Mouse (Mus musculus): ENCODE measurements around the gene Ccer1. TPM values are rescaled to one million over a fixed set of nuclear protein-coding genes. Genes with fewer than 3 reads are reported as not detected.

The Ccer1 gene
- polyA plus RNA-seq, 1 experiment: not detected

- no peak for TF ChIP-seq MYOG (IDR thresholded peaks at IDR 0.05; ENCODE audit: control insufficient read depth, extremely low read depth, insufficient read length)
- TF ChIP-seq FOSL1 (IDR thresholded peaks at IDR 0.05; ENCODE audit: insufficient read depth, low read length, poor library complexity, severe bottlenecking): no peak
- no peak for TF ChIP-seq USF1 (IDR thresholded peaks at IDR 0.05; ENCODE audit: low read depth)
- no peak for TF ChIP-seq MAX (IDR thresholded peaks at IDR 0.05)
- no peak for TF ChIP-seq CTCF (IDR thresholded peaks at IDR 0.05; ENCODE audit: control insufficient read depth, insufficient read depth, insufficient read length)
- no peak for TF ChIP-seq MYOD1 (IDR thresholded peaks at IDR 0.05; ENCODE audit: control insufficient read depth, insufficient read length, low read depth)
- no peak for TF ChIP-seq CEBPB (IDR thresholded peaks at IDR 0.05; ENCODE audit: low read depth)
- H3K79me2 ChIP-seq (ENCODE audit: control insufficient read depth, insufficient read depth): no peaks in the 10 kb centered on the region
- H3ac ChIP-seq (ENCODE audit: control insufficient read depth, insufficient read length, low read depth): no peak overlapping the region
- H3K36me3 ChIP-seq (ENCODE audit: control insufficient read depth, insufficient read depth): no peaks in the 10 kb centered on the region
- no peaks in the 10 kb centered on the region for H3K27me3 ChIP-seq (ENCODE audit: control insufficient read depth, insufficient read depth, insufficient read length)
- H3K4me3 ChIP-seq (ENCODE audit: insufficient read depth, poor library complexity, severe bottlenecking): no peak overlapping the region
- H3K79me3 ChIP-seq (ENCODE audit: low read depth): no peaks in the 10 kb centered on the region
Measured at GRCm38 (mm10) chr10:97702321-97702720, 9.5 kb downstream of the Ccer1 start.

GRCm38 (mm10) chr10:97704562-97704961 is 11.7 kb downstream of the Ccer1 start:
- Histone ChIP-seq H3K36me3 (ENCODE audit: control insufficient read depth, insufficient read depth) (no peaks in the 10 kb centered on the region), H3ac (ENCODE audit: control insufficient read depth, insufficient read length, low read depth) (no peak overlapping the region), H3K27me3 (ENCODE audit: control insufficient read depth, insufficient read depth, insufficient read length) (no peaks in the 10 kb centered on the region), H3K79me2 (ENCODE audit: control insufficient read depth, insufficient read depth) (no peaks in the 10 kb centered on the region), H3K4me3 (ENCODE audit: insufficient read depth, poor library complexity, severe bottlenecking) (no peak overlapping the region), H3K79me3 (ENCODE audit: low read depth) (no peaks in the 10 kb centered on the region)
- no peak for TF ChIP-seq FOSL1 (IDR thresholded peaks at IDR 0.05; ENCODE audit: insufficient read depth, low read length, poor library complexity, severe bottlenecking)
- no peak for TF ChIP-seq MYOG (IDR thresholded peaks at IDR 0.05; ENCODE audit: control insufficient read depth, extremely low read depth, insufficient read length)
- TF ChIP-seq USF1 (IDR thresholded peaks at IDR 0.05; ENCODE audit: low read depth): no peak
- peak; percentile 6 for TF ChIP-seq CTCF (IDR thresholded peaks at IDR 0.05; ENCODE audit: control insufficient read depth, insufficient read depth, insufficient read length)

GRCm38 (mm10) chr10:97712687-97713086 is 19.8 kb downstream of the Ccer1 start:
- H3K79me2 ChIP-seq (ENCODE audit: control insufficient read depth, insufficient read depth): no peaks in the 10 kb centered on the region
- H3K27me3 ChIP-seq (ENCODE audit: control insufficient read depth, insufficient read depth, insufficient read length): no peaks in the 10 kb centered on the region
- H3K36me3 ChIP-seq (ENCODE audit: control insufficient read depth, insufficient read depth): no peaks in the 10 kb centered on the region
- H3K79me3 ChIP-seq (ENCODE audit: low read depth): no peaks in the 10 kb centered on the region
- TF ChIP-seq MYOD1 (IDR thresholded peaks at IDR 0.05; ENCODE audit: control insufficient read depth, insufficient read length, low read depth) (no peak), MYOG (IDR thresholded peaks at IDR 0.05; ENCODE audit: control insufficient read depth, extremely low read depth, insufficient read length) (no peak), USF1 (IDR thresholded peaks at IDR 0.05; ENCODE audit: low read depth) (no peak), MAX (IDR thresholded peaks at IDR 0.05) (no peak), CTCF (IDR thresholded peaks at IDR 0.05; ENCODE audit: control insufficient read depth, insufficient read depth, insufficient read length) (peak; percentile 56), FOSL1 (IDR thresholded peaks at IDR 0.05; ENCODE audit: insufficient read depth, low read length, poor library complexity, severe bottlenecking) (no peak), CEBPB (IDR thresholded peaks at IDR 0.05; ENCODE audit: low read depth) (no peak)
- no peak overlapping the region for H3ac ChIP-seq (ENCODE audit: control insufficient read depth, insufficient read length, low read depth)
- H3K4me3 ChIP-seq (ENCODE audit: insufficient read depth, poor library complexity, severe bottlenecking): no peak overlapping the region

- no peaks in the 10 kb centered on the region for H3K27me3 ChIP-seq (ENCODE audit: control insufficient read depth, insufficient read depth, insufficient read length)
- H3K79me2 ChIP-seq (ENCODE audit: control insufficient read depth, insufficient read depth): no peaks in the 10 kb centered on the region
- no peak overlapping the region for H3K4me3 ChIP-seq (ENCODE audit: insufficient read depth, poor library complexity, severe bottlenecking)
- H3K36me3 ChIP-seq (ENCODE audit: control insufficient read depth, insufficient read depth): no peaks in the 10 kb centered on the region
- no peaks in the 10 kb centered on the region for H3K79me3 ChIP-seq (ENCODE audit: low read depth)
- no peak overlapping the region for H3ac ChIP-seq (ENCODE audit: control insufficient read depth, insufficient read length, low read depth)
- TF ChIP-seq FOSL1 (IDR thresholded peaks at IDR 0.05; ENCODE audit: insufficient read depth, low read length, poor library complexity, severe bottlenecking): no peak
- no peak for TF ChIP-seq MAX (IDR thresholded peaks at IDR 0.05)
- no peak for TF ChIP-seq USF1 (IDR thresholded peaks at IDR 0.05; ENCODE audit: low read depth)
- no peak for TF ChIP-seq MYOD1 (IDR thresholded peaks at IDR 0.05; ENCODE audit: control insufficient read depth, insufficient read length, low read depth)
- TF ChIP-seq CEBPB (IDR thresholded peaks at IDR 0.05; ENCODE audit: low read depth): no peak
- no peak for TF ChIP-seq CTCF (IDR thresholded peaks at IDR 0.05; ENCODE audit: control insufficient read depth, insufficient read depth, insufficient read length)
- TF ChIP-seq MYOG (IDR thresholded peaks at IDR 0.05; ENCODE audit: control insufficient read depth, extremely low read depth, insufficient read length): no peak
Measured at GRCm38 (mm10) chr10:97714584-97714983, 21.7 kb downstream of the Ccer1 start.

GRCm38 (mm10) chr10:97715289-97715906 is 22.5 kb downstream of the Ccer1 start:
- no peaks in the 10 kb centered on the region for H3K36me3 ChIP-seq (ENCODE audit: control insufficient read depth, insufficient read depth)
- no peaks in the 10 kb centered on the region for H3K27me3 ChIP-seq (ENCODE audit: control insufficient read depth, insufficient read depth, insufficient read length)
- no peak overlapping the region for H3ac ChIP-seq (ENCODE audit: control insufficient read depth, insufficient read length, low read depth)
- no peaks in the 10 kb centered on the region for H3K79me2 ChIP-seq (ENCODE audit: control insufficient read depth, insufficient read depth)
- TF ChIP-seq MAX (IDR thresholded peaks at IDR 0.05) (no peak), CEBPB (IDR thresholded peaks at IDR 0.05; ENCODE audit: low read depth) (no peak), FOSL1 (IDR thresholded peaks at IDR 0.05; ENCODE audit: insufficient read depth, low read length, poor library complexity, severe bottlenecking) (no peak), CTCF (IDR thresholded peaks at IDR 0.05; ENCODE audit: control insufficient read depth, insufficient read depth, insufficient read length) (no peak), MYOD1 (IDR thresholded peaks at IDR 0.05; ENCODE audit: control insufficient read depth, insufficient read length, low read depth) (no peak), MYOG (IDR thresholded peaks at IDR 0.05; ENCODE audit: control insufficient read depth, extremely low read depth, insufficient read length) (no peak), USF1 (IDR thresholded peaks at IDR 0.05; ENCODE audit: low read depth) (no peak)
- no peaks in the 10 kb centered on the region for H3K79me3 ChIP-seq (ENCODE audit: low read depth)
- no peak overlapping the region for H3K4me3 ChIP-seq (ENCODE audit: insufficient read depth, poor library complexity, severe bottlenecking)

Data from C2C12 (cell line).